Mouse (Mus musculus) urinary bladder, adult 2 months (tissue): ENCODE results near the gene Slx4ip. TPM values are rescaled to one million over a fixed set of nuclear protein-coding genes. Genes with fewer than 3 reads are reported as not detected.

Experiments used
- DNase-seq: peaks from one replicate; pipeline ENCODE4 v3.0.0; 2022; ENCODE audit warnings: low spot score
- polyA plus RNA-seq: library from polyadenylated mRNA; depleted of rRNA; stranded (reverse); fragments of >200 nt; gene quantifications from 2 replicates; pipeline ENCODE4 v1.2.3, GENCODE M21; 2012; rRNA removed

Gene Slx4ip
- polyA plus RNA-seq, 1 experiment, result 2.5 TPM

DNA sequence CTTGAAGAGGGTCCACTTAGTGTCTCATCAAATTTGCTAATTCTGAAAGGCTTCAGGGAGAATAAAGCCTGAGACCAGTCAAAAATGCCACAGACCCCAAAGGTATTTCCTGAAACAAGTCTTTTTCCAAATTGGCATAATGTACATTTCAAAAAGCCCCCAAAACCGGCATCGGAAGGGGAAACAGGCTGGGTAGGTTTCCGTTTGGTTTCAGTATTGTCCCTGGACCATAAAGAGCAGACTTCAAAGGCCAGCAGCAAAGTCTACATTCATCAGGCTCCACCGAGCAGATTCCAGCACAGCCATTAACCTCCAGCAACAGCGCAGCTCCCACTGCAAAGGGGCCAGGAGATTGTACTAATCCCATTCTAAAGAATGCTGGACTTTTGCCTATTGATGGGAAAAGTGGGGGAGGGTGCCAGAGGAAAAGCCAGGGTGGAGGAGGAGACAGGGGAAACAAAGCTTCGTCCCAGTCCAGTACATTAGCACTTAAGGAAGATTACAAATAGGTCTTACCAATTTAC lies 208.3 kb downstream of the Slx4ip start:
- DNase-seq, result no peak

GRCm38 (mm10) chr2:137101074-137101473 lies 210.1 kb downstream of the Slx4ip start:
- peak; percentile 19 for DNase-seq

DNA sequence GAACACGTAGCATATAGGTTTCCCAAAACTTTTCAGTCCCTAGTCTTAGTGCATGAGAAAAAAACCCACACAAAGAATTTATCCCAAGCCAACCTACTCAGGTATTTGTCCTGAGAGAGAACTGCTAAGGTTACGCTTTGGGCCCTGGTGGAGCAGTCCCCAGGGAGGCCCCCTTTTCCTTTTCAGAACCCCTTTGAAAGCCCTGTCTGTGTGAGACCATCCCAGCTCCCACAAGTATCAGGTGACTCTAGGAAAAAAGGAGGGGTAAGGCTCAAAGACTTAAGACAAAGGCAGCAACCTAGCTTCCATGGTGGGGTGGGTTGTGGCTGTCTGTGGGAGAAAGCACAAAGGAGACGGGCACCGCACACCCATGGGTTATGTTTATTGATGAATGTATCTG lies 216.2 kb downstream of the Slx4ip start:
- DNase-seq, result no peak

- DNase-seq, result no peak
These were observed 216.9 kb downstream of the Slx4ip start for GRCm38 (mm10) chr2:137107946-137108345.

DNA sequence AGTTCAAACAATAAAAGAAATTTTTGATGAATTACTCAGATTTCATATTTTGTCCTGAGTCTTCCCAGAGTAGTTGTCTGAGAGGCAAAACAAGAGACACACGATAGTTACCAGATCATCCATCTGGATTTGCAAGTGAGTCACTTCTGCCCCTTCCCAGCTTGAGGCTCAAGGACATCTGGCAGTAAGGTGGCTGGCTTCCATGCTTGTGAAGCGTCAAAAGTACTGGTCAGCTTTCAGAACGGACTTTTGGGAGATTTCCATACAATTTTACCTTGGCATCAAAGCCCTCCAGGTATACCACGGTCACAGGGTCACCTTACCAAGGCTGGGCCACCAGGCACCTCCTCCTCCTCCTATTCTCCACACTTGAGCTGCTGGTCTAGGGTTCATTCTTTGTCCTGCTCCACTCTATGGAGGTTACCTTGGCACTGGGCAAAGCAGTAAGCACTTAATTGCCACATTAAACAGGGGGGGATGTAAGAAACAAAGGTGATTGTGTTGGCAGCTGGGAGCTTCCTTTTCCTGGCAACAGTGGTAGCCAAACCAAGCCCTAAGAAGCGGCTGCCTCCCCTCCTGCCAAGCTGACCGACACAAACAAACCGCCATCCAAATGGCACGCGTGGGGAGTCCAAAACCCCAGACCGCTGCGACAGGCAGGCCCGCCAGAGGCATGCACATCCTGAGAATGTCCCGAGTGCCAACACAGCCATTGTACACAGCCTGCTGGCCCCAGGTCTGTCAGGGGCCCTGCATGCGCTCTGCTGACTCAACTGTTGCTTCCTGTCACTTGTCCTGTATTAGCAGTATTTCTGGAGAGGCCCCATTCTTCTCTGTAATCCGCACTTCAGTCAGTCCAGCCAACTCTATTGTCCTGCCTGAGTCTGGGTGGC lies 218.5 kb downstream of the Slx4ip start:
- DNase-seq, result no peak

GRCm38 (mm10) chr2:137110214-137110898 lies 219.3 kb downstream of the Slx4ip start:
- DNase-seq, result no peak

DNA sequence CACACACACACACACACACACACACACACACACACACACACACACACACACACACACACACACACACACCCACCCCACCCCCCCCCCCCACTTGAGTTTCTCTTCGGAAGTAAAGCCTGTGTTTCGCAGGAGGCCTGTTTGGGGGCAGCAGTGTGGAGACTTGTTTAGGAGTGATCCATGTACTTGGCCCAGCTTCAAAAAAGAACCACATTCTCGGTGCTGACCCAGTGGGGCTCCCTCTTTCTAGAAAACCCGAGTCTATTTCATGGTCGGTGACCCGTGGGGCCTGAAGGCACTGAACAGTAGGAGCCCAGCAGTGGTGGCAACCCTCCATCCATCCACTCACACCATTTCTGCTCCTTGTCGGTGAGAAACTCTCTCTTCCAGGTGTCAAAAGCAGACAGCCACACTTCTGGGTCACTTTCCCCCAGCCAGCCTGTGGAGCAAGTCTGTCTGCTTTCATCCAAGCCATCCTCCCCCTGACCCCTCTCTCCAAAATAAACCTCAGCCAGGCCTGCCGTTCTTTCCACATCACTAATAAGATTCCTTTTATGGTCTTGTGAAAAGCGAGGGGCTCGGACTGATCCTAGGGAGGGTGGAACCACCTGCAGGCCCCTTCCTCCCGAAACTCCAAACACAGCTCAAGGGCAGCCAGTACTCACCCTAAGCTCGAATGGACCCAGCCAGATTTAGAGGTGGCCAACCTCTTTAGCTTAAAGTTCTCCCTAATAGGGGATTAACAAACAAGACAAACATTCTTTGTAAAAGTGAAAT lies 222.5 kb downstream of the Slx4ip start:
- no peak for DNase-seq

GRCm38 (mm10) chr2:137114248-137115096 lies 223.5 kb downstream of the Slx4ip start:
- DNase-seq, result peak; percentile 77

DNA sequence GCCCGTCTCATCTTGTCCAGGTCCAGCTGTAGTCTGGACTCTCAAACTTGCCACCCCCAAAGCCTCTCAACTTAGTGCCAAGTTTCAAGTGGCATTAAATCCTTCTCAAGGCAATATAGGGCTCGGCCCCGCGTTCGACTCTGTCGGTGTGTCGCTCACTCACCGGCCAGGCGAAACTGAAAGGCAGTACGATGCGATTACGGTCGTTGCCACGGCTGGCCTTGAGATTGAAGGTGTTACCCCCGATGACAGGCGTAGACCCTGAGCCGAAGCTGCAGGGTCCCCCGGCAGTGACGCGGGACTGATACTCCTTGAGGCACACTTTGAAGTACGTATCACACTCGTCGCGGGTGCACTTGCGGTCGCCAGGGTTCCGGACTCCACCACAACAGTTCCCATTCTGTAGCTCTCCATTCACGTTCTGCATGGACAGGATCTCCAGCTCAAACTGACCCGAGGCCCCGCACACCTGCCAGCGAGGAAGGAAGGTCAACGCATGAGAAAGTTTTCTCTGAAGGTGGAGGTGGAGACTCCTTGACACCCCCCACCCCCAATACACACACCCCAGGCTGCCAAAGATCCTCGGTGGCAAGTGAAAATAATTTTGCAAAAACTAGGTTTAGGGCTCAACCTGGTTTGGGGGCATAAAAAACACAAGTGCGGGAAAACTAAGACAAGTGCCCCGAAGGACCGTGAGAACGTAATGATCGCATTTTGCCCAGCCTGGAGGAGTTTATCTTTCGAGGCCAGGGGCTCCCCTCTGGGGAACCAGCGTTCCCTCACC lies 224.4 kb downstream of the Slx4ip start:
- no peak for DNase-seq

DNA sequence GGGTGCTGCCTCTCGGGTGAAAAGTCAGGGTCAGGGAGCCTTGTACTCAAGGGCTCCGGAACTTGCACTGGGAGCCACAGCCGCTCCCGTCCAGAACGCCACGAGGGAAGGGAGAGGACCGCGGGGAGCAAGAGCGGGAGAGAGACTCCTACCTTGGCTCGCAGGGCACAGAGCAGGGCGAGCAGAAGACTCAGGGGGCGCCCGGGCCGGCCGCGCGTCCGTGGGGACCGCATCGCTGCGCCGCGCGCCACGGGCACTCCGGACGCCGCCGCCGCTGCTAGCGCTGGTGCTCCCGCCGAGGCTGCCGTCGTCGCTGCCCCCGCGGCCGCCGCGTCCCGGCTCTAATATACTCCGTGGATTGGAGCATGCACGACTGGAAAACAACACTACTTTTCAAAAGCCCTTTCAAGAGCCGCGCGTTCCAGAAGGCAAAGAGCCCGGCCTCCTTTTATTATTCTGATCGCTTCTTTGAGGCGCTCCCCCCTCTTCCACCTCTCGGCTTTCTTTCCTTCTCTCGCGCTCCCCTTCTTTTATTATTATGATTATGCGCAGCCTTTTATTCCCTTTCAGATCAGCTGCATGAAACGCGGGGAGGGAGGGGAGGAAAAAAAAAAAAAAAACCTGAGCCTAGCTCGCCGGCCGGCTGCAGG lies 225.1 kb downstream of the Slx4ip start, which contains the start of gene Jag1:
TSS of gene Jag1 (minus strand) at position 620 of the 650 bp plus-strand sequence.
- peak; percentile 59 for DNase-seq

DNA sequence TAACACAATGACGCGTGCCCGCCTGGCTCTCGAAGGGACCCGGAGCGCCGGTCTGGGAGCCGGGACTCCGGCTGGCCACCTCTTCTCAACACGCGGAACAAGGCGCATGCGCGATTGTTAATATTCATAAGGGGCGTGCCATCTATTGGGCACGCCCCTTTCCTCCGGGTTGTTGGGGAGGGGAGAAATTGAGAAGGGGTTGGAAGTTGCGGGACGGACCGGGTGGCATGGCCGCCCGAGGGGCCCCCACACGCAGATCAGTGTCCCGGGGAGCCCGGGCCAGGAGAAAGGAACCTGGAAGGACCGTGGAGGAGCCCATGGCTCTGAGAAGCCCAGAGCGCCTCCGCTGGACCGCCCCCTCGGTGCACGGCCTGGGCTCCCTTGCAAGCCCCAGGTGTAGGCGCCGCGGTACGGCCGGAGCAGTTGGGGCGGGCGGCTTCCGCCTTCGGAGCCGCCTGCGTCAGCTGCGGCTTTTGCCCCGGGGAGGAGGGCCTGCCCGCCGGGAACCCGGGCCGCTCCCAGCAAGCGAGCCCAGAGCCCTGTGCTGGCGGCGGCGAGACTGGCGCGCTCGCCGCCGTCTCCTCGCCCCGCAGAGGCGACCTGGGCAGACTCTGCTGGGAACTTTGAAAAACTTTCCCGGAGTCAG lies 225.8 kb downstream of the Slx4ip start:
- peak; percentile 91 for DNase-seq

DNA sequence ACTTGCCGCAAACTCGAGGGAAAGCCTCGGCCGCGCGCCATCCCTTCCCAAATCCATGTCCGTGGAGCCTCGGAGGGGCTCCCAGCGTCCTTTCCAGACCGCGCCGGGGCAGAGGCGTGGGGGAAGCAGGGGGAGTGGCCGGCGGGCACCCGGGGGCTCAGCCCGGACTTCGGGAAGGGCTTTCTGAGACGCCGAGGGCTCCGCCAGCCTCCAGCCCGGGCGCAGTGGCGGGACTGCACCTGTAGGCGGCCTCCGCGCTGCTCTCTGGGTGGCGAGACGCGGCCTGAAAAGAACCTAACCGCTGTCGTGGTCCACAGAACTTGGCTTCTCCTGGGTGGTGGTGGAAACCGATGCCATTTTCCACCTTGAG lies 226.3 kb downstream of the Slx4ip start:
- peak; percentile 83 for DNase-seq

Other genes starting within 250 kb of the Slx4ip start
- gene Snap25, start 177.8 kb upstream of the Slx4ip start, polyA plus RNA-seq, result 1.6 and 2.3 TPM in 2 replicates
- gene AL731706.2, start 5.5 kb upstream of the Slx4ip start, polyA plus RNA-seq, result not detected in 2 replicates
- 20.1 and 25.3 TPM in 2 replicates for gene AL731706.1, start 171 bp downstream of the Slx4ip start, polyA plus RNA-seq
- gene Mkks, start 171 bp downstream of the Slx4ip start, polyA plus RNA-seq, result 10.1 and 11.2 TPM in 2 replicates
- 8.1 and 20.0 TPM in 2 replicates for gene Jag1, start 225.4 kb downstream of the Slx4ip start, polyA plus RNA-seq